Mouse (Mus musculus): Measurements from ENCODE around the gene Jade2. TPM values are rescaled to one million over a fixed set of nuclear protein-coding genes. Genes with fewer than 3 reads are reported as not detected.

Jade2 gene
- polyA plus RNA-seq, 1 experiment from 2014 or later, result 1.6 TPM

DNA sequence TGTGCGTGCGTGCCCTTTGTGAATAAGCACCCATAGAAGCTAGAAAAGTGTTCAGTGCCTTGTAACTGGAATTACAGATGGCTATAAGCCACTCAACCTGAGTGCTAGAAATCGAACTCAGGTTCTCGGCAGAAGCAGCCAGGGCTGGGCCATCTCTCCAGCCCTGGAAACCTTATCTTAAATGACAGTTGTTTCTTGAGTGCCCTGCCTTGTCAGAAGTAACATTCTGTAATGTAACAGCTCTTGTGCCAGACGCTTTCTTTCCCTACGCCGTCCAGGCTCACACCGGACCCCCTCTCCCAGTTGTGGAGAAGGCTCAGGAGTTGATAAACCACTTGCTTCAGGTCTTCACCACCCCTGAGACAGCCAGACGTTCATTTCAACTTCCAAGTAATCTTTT is 16.8 kb downstream of the Jade2 start:
- WGBS, result 42% methylated on average over 9 of the region's 9 CpGs
- Histone ChIP-seq H3K27me3 (ENCODE audit: control insufficient read depth, insufficient read depth, low read length) (no peaks in the 10 kb centered on the region), H3K9ac (ENCODE audit: low read length) (no peak overlapping the region), H3K9me3 (replicated peaks; ENCODE audit: control insufficient read depth, low read length) (no peaks in the 10 kb centered on the region), H3K4me3 (ENCODE audit: low read length) (no peak overlapping the region), H3K4me2 (ENCODE audit: low read depth, low read length) (no peak overlapping the region), H3K36me3 (ENCODE audit: control insufficient read depth, insufficient read depth) (no peaks in the 10 kb centered on the region), H3K4me1 (ENCODE audit: control insufficient read depth, insufficient read depth, low read length) (peaks cover 2% of the 10 kb centered on the region; the same call in 1 of the 2 replicates), H3K27ac (ENCODE audit: low read length) (no peak overlapping the region)
- no peak for ATAC-seq (replicated peaks; ENCODE audit: extremely low read depth, insufficient read depth, low FRiP score)

DNA sequence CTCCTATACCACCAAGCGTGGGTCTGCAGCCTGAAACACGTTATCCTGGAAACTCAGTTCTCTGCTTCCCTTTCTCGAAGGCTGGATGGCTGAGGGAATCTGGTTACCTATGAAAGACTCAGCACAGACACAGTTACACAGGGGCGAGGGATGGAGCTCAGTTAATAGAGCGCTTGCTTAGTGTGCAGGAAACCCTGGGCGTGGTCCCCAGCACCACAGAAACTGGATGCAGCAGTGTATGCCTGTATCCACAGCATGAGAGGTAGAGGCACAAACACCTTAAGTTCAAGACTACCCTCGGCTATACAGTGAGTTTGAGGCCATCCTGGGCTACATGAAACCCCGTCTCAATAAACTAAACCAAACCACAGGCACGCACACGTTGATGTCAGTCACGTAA is 17.5 kb downstream of the Jade2 start:
- ATAC-seq (replicated peaks; ENCODE audit: extremely low read depth, insufficient read depth, low FRiP score), result no peak
- H3K9ac ChIP-seq (ENCODE audit: low read length), result no peak overlapping the region
- 85% methylated on average over 11 of the region's 11 CpGs for WGBS
- peaks cover 2% of the 10 kb centered on the region; the same call in 1 of the 2 replicates for H3K4me1 ChIP-seq (ENCODE audit: control insufficient read depth, insufficient read depth, low read length)
- H3K4me2 ChIP-seq (ENCODE audit: low read depth, low read length), result no peak overlapping the region
- no peak overlapping the region for H3K4me3 ChIP-seq (ENCODE audit: low read length)
- no peak overlapping the region for H3K27ac ChIP-seq (ENCODE audit: low read length)
- H3K9me3 ChIP-seq (replicated peaks; ENCODE audit: control insufficient read depth, low read length), result no peaks in the 10 kb centered on the region
- H3K36me3 ChIP-seq (ENCODE audit: control insufficient read depth, insufficient read depth), result no peaks in the 10 kb centered on the region
- no peaks in the 10 kb centered on the region for H3K27me3 ChIP-seq (ENCODE audit: control insufficient read depth, insufficient read depth, low read length)

DNA sequence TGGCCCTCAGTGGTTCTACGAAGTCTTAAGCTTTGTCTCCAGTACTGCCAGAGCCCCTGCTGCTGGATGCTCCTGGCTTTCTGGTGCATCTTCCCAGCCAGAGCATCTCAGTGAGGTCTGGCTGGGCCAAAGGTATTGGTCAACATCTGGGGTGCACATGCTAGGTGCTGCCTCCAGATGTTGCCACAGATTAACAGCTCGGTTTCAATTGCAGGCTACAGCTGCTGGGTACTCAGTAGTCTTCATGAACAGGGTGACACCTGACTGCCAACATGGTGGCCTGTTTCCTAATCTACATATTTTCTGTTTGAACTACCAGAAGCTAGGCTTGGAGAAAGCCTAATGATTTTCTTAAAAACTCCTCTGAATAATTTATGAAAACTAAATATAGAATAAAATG is 18.3 kb downstream of the Jade2 start:
- ATAC-seq (replicated peaks; ENCODE audit: extremely low read depth, insufficient read depth, low FRiP score), result no peak
- H3K4me1 ChIP-seq (ENCODE audit: control insufficient read depth, insufficient read depth, low read length), result no peaks in the 10 kb centered on the region; the same call in 1 of the 2 replicates
- no peak overlapping the region for H3K4me2 ChIP-seq (ENCODE audit: low read depth, low read length)
- no peak overlapping the region for H3K9ac ChIP-seq (ENCODE audit: low read length)
- H3K4me3 ChIP-seq (ENCODE audit: low read length), result no peak overlapping the region
- no peak overlapping the region for H3K27ac ChIP-seq (ENCODE audit: low read length)
- 73% methylated on average over 2 of the region's 2 CpGs for WGBS
- H3K9me3 ChIP-seq (replicated peaks; ENCODE audit: control insufficient read depth, low read length), result no peaks in the 10 kb centered on the region
- 0 out of 2 replicates have a peak, but pooled peaks cover 2% of the 10 kb centered on the region for H3K36me3 ChIP-seq (ENCODE audit: control insufficient read depth, insufficient read depth)
- no peaks in the 10 kb centered on the region for H3K27me3 ChIP-seq (ENCODE audit: control insufficient read depth, insufficient read depth, low read length)

DNA sequence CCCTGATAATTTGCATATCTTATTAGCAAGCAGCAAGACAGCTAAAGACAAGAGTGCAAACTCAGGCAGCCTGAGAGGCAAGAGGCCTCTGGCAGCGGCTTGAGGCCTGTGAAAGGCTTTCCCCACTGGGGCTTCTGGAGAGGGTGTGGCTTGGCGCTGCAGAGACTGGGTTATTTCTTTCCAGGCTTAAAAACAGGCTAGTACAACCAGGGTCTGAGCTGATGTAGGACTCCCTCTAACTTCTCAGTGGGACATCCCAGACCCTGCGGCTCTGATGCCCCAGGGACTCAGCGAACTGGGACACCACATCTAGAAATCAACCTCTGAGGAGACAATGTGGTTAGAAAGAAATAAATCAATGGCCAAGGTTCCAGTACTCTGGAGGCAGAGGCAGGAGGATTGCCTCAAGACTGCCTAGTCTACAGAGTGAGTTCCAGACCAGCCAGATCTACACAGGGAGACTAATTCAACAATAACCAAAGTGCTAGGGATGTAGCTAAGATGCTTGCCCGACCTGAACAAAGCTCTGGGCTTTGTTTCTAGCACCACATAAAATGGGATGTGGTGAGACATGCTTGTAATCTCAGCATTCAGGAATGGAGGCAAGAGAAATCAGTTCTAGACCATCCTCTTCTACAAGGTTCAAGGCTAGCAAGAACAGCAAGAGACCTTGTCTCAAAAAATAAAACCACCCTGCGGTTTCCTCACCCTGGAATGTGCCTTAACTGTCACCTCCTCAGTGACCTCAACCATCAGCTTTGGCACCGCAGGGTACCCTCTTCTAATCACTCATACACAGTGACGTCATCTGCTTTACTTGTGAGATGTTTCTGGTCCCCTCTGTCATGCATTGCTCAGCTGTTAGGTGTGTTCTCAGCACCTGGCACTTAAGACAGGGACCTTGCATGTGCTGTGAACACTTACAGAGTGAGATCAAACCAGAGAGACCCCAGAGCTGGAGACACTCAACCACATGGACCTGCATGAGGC is 20.0 kb downstream of the Jade2 start:
- Histone ChIP-seq H3K4me3 (ENCODE audit: low read length) (no peak overlapping the region), H3K27ac (ENCODE audit: low read length) (no peak overlapping the region), H3K4me2 (ENCODE audit: low read depth, low read length) (no peak overlapping the region), H3K9me3 (replicated peaks; ENCODE audit: control insufficient read depth, low read length) (no peaks in the 10 kb centered on the region), H3K4me1 (ENCODE audit: control insufficient read depth, insufficient read depth, low read length) (no peaks in the 10 kb centered on the region; the same call in 1 of the 2 replicates), H3K36me3 (ENCODE audit: control insufficient read depth, insufficient read depth) (0 out of 2 replicates have a peak, but pooled peaks cover 2% of the 10 kb centered on the region), H3K27me3 (ENCODE audit: control insufficient read depth, insufficient read depth, low read length) (no peaks in the 10 kb centered on the region), H3K9ac (ENCODE audit: low read length) (no peak overlapping the region)
- 66% methylated on average over 8 of the region's 8 CpGs for WGBS
- no peak for ATAC-seq (replicated peaks; ENCODE audit: extremely low read depth, insufficient read depth, low FRiP score)

DNA sequence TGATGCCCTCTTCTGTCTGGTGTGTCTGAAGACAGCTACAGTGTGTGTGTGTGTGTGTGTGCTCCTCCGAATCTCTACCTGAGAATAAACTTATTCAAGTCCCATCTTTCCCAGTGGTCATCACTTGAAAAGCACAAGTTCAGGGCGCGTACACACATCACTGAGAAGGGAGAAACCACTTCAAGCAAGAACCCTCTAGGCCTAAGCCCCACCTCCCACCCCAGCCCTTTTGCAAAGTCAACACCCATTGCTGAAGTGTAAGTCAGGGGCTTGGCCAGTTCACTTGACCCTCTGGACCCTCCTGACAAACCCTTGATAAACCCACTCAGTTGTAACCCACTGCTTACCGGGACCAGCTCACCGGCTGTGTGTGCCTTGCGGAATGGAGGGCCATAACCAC is 20.9 kb downstream of the Jade2 start:
- H3K4me1 ChIP-seq (ENCODE audit: control insufficient read depth, insufficient read depth, low read length), result no peaks in the 10 kb centered on the region; the same call in 1 of the 2 replicates

DNA sequence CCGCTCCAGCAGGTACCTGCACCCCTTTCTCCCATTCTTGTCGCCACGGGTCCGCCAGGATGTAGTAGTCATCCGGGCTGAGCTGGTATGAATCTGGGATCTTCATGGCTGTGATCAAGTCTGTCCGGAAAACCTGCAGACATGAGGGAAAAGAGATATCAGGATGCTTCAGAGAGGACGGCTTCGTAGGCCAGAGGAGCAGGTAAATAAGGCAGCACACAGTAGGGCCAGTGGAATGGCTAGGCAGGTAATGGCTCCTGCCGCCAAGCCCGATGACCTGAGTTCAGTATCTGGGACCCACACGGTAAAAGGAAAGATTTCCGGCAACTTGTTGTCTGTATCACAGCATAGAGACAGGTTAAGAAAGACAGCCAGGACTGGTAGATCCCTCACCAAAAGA is 21.9 kb downstream of the Jade2 start:
- no peak overlapping the region for H3K27ac ChIP-seq (ENCODE audit: low read length)
- H3K27me3 ChIP-seq (ENCODE audit: control insufficient read depth, insufficient read depth, low read length), result no peaks in the 10 kb centered on the region
- no peak overlapping the region for H3K4me3 ChIP-seq (ENCODE audit: low read length)
- 0 out of 2 replicates have a peak, but pooled peaks cover 2% of the 10 kb centered on the region for H3K36me3 ChIP-seq (ENCODE audit: control insufficient read depth, insufficient read depth)
- H3K9me3 ChIP-seq (replicated peaks; ENCODE audit: control insufficient read depth, low read length), result no peaks in the 10 kb centered on the region
- no peak overlapping the region for H3K4me2 ChIP-seq (ENCODE audit: low read depth, low read length)
- no peak for ATAC-seq (replicated peaks; ENCODE audit: extremely low read depth, insufficient read depth, low FRiP score)
- H3K9ac ChIP-seq (ENCODE audit: low read length), result no peak overlapping the region
- WGBS, result 91% methylated on average over 12 of the region's 12 CpGs
- H3K4me1 ChIP-seq (ENCODE audit: control insufficient read depth, insufficient read depth, low read length), result no peaks in the 10 kb centered on the region

More for the DNA sequence above, 20.9 kb downstream of the Jade2 start:
- H3K27me3 ChIP-seq (ENCODE audit: control insufficient read depth, insufficient read depth, low read length), result no peaks in the 10 kb centered on the region
- H3K36me3 ChIP-seq (ENCODE audit: control insufficient read depth, insufficient read depth), result 0 out of 2 replicates have a peak, but pooled peaks cover 2% of the 10 kb centered on the region
- no peak overlapping the region for H3K27ac ChIP-seq (ENCODE audit: low read length)
- no peak overlapping the region for H3K4me3 ChIP-seq (ENCODE audit: low read length)
- H3K9me3 ChIP-seq (replicated peaks; ENCODE audit: control insufficient read depth, low read length), result no peaks in the 10 kb centered on the region
- no peak overlapping the region for H3K9ac ChIP-seq (ENCODE audit: low read length)
- 89% methylated on average over 6 of the region's 6 CpGs for WGBS
- ATAC-seq (replicated peaks; ENCODE audit: extremely low read depth, insufficient read depth, low FRiP score), result no peak
- H3K4me2 ChIP-seq (ENCODE audit: low read depth, low read length), result no peak overlapping the region

DNA sequence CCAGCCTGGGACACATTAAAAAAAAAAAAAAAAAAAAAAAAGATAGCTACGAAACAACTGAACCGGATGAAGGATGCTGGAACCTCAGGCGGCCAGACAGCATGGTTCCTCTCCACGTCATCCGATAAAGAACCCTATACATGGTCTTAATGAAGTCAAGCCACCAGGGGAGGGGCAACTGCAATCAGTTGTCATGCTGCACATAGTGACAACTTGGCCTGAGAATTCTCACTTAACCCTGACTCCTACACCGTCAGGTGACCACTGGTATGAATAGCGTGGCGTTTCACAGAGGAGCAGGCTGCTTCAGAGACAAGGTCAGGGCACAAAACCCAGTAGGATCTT is 23.4 kb downstream of the Jade2 start:
- no peak overlapping the region for H3K9ac ChIP-seq (ENCODE audit: low read length)
- H3K27me3 ChIP-seq (ENCODE audit: control insufficient read depth, insufficient read depth, low read length), result no peaks in the 10 kb centered on the region
- 0 out of 2 replicates have a peak, but pooled peaks cover 2% of the 10 kb centered on the region for H3K36me3 ChIP-seq (ENCODE audit: control insufficient read depth, insufficient read depth)
- H3K4me2 ChIP-seq (ENCODE audit: low read depth, low read length), result no peak overlapping the region
- H3K4me3 ChIP-seq (ENCODE audit: low read length), result no peak overlapping the region
- no peaks in the 10 kb centered on the region for H3K9me3 ChIP-seq (replicated peaks; ENCODE audit: control insufficient read depth, low read length)
- H3K27ac ChIP-seq (ENCODE audit: low read length), result no peak overlapping the region
- no peaks in the 10 kb centered on the region for H3K4me1 ChIP-seq (ENCODE audit: control insufficient read depth, insufficient read depth, low read length)
- no peak for ATAC-seq (replicated peaks; ENCODE audit: extremely low read depth, insufficient read depth, low FRiP score)
- 87% methylated on average over 8 of the region's 8 CpGs for WGBS

DNA sequence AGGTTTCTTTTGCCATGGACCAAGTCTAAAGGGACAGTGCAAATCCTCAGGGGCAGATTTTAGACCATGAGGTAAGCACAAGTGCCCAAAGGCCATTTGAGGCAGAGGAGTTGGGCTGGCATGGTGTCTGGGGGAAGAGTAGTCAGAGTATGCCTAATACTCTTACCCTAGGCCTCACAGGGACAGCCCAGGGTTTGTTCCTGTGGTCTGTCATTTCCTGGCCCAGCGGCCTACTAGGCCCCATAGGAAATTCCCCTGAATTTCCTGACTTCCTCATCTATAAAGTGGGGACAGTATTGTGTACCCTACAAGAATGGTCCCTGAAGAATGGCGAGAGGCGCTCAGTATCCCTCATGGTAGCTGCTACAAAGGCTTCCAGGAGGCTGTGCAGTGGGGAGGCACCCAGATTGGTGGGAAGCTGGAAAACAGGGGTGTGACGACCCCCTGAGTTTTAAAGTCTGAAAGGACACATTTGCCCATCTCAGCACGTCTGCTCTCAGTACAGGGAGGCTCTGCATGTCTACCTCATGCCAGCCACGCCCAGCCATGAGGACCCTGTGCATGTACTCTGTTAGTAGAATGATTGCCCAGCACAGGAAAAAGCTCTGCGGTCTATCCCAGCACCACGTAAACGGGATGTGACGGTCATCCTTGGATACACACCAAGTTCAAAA is 23.9 kb downstream of the Jade2 start:
- no peaks in the 10 kb centered on the region for H3K9me3 ChIP-seq (replicated peaks; ENCODE audit: control insufficient read depth, low read length)
- H3K4me3 ChIP-seq (ENCODE audit: low read length), result no peak overlapping the region
- H3K4me1 ChIP-seq (ENCODE audit: control insufficient read depth, insufficient read depth, low read length), result no peaks in the 10 kb centered on the region
- no peak overlapping the region for H3K4me2 ChIP-seq (ENCODE audit: low read depth, low read length)
- 82% methylated on average over 10 of the region's 10 CpGs for WGBS
- no peak overlapping the region for H3K9ac ChIP-seq (ENCODE audit: low read length)
- no peaks in the 10 kb centered on the region for H3K27me3 ChIP-seq (ENCODE audit: control insufficient read depth, insufficient read depth, low read length)
- no peak overlapping the region for H3K27ac ChIP-seq (ENCODE audit: low read length)
- ATAC-seq (replicated peaks; ENCODE audit: extremely low read depth, insufficient read depth, low FRiP score), result no peak
- 0 out of 2 replicates have a peak, but pooled peaks cover 2% of the 10 kb centered on the region for H3K36me3 ChIP-seq (ENCODE audit: control insufficient read depth, insufficient read depth)

DNA sequence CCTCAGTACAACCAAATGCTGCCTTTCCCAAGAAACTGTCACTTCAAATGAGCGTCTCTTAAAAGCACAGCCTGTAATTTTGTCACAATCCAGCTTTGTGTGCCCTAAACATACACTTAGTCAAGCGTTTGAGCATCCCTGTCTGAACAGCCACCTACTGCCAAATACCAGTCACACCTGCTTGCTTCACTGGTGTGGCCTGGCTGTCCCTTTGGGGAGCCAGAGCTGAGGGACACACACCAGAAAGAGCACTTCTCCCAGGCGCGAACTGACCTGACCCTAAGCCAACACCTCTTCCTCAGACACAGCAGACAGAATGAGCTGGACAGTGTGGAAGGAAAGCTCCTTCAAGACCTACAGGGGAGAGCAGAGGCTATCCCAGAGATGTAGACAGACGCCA is 24.5 kb downstream of the Jade2 start:
- H3K36me3 ChIP-seq (ENCODE audit: control insufficient read depth, insufficient read depth), result peaks cover 5% of the 10 kb centered on the region; the same call in 1 of the 2 replicates
- H3K27me3 ChIP-seq (ENCODE audit: control insufficient read depth, insufficient read depth, low read length), result no peaks in the 10 kb centered on the region
- no peak overlapping the region for H3K4me3 ChIP-seq (ENCODE audit: low read length)
- WGBS, result 84% methylated on average over 5 of the region's 5 CpGs
- H3K4me2 ChIP-seq (ENCODE audit: low read depth, low read length), result no peak overlapping the region
- no peak overlapping the region for H3K27ac ChIP-seq (ENCODE audit: low read length)
- H3K9me3 ChIP-seq (replicated peaks; ENCODE audit: control insufficient read depth, low read length), result no peaks in the 10 kb centered on the region
- ATAC-seq (replicated peaks; ENCODE audit: extremely low read depth, insufficient read depth, low FRiP score), result no peak
- H3K9ac ChIP-seq (ENCODE audit: low read length), result no peak overlapping the region
- H3K4me1 ChIP-seq (ENCODE audit: control insufficient read depth, insufficient read depth, low read length), result no peaks in the 10 kb centered on the region
